Mouse (Mus musculus) neural tube, embryonic 11.5 days (tissue): ENCODE measurements around the gene Maneal. TPM values are rescaled to one million over a fixed set of nuclear protein-coding genes. Genes with fewer than 3 reads are reported as not detected.

Experiments
- ATAC-seq: fragments of 200-750 bp; cut with Nextera tagmentation; 2 replicates; pipeline ENCODE4 v1.8.0; 2017; ENCODE audit warnings: moderate number of reproducible peaks, mild to moderate bottlenecking, moderate TSS enrichment, moderate library complexity; ENCODE audit not compliant: insufficient read depth, low FRiP score, low TSS enrichment
- DNase-seq: peaks from one replicate; pipeline ENCODE4 v3.0.0-alpha.2; 2015; ENCODE audit warnings: low spot score
- H3K27ac ChIP-seq: fragments of 300-500 bp; sonication (generic); 2 replicates; pipeline ENCODE4 v1.5.1; 2014; ENCODE audit warnings: low read depth, mild to moderate bottlenecking, low read length
- H3K27me3 ChIP-seq: fragments of 300-500 bp; sonication (generic); 2 replicates; pipeline ENCODE4 v1.6.1; 2014; ENCODE audit warnings: mild to moderate bottlenecking, low read length, mixed read lengths; ENCODE audit not compliant: control insufficient read depth, insufficient read depth
- H3K36me3 ChIP-seq: fragments of 300-500 bp; sonication (generic); 2 replicates; pipeline ENCODE4 v1.6.1; 2014; ENCODE audit warnings: mild to moderate bottlenecking, low read length, moderate library complexity, mixed read lengths; ENCODE audit not compliant: control insufficient read depth, insufficient read depth
- H3K4me1 ChIP-seq: fragments of 300-500 bp; sonication (generic); 2 replicates; pipeline ENCODE4 v1.6.1; 2014; ENCODE audit warnings: low read length, mixed read lengths; ENCODE audit not compliant: control insufficient read depth, insufficient read depth
- H3K4me2 ChIP-seq: fragments of 300-500 bp; sonication (generic); 2 replicates; pipeline ENCODE4 v1.6.1; 2014; ENCODE audit warnings: low read depth, mild to moderate bottlenecking, moderate library complexity
- H3K4me3 ChIP-seq: fragments of 300-500 bp; sonication (generic); 2 replicates; pipeline ENCODE4 v1.5.1; 2014; ENCODE audit warnings: low read depth, low read length
- H3K9ac ChIP-seq: fragments of 300-500 bp; sonication (generic); 2 replicates; pipeline ENCODE4 v1.6.1; 2014; ENCODE audit warnings: mild to moderate bottlenecking, low read length
- H3K9me3 ChIP-seq: fragments of 300-500 bp; sonication (generic); 2 replicates; pipeline ENCODE4 v1.6.1; 2016; ENCODE audit warnings: low read length; ENCODE audit not compliant: control insufficient read depth
- WGBS: fragments of 180-500 bp; shearing (Covaris S2); extraction: QIAGEN DNeasy Blood & Tissue Kit; methylation state at CpG from one replicate; pipeline ENCODE4 v1.1.7; 2014; 5-methylcytosine and 5-hydroxymethylcytosine counted together
- polyA plus RNA-seq: library from polyadenylated mRNA; unstranded; fragments of >200 nt; fragmentation: Nextera tagmentation; extraction: Ambion mirVana; gene quantifications from 2 replicates; pipeline ENCODE4 v1.2.1, GENCODE M21; 2014

The Maneal gene
- polyA plus RNA-seq, 1 experiment from 2014 or later, result 11.8 TPM

DNA sequence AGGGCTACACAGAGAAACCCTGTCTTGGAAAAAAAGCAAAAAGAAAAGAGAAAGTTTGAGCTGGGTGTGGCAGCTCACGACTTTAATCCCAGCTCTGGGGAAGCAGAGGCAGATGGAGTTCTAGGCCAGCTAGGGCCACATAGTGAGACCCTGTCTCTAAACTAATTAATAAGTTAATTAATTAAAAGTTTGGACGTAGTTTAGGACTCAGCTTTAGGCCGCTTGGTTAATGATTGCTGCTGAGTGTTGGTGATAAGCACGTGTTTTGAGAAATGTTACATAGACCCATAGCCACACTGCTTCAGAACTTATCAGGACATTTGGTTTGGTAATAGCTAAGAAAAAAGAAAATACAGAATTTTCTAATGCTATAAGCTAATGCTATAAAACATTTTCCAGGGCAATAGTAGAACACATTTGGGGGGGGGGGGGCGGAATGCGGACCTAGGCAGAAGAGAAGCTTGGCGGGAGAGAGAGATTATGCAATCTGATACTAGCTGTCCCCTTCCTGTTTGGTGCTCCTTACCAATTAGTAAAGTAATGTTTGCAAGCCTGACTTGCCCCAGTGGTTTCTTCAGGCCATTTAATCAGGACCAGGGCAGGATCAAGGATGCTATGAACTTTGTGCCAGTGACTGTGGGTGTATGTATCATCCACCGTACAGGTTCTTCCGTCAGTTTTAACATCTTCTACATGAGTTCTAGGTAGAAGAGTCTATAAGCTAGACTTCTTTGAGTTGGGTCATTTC is 52.7 kb downstream of the Maneal start:
- Histone ChIP-seq H3K27ac (no peak overlapping the region), H3K4me1 (no peaks in the 10 kb centered on the region; the same call in 1 of the 2 replicates), H3K4me2 (no peak overlapping the region), H3K27me3 (no peaks in the 10 kb centered on the region), H3K4me3 (no peak overlapping the region), H3K36me3 (peaks cover 2% of the 10 kb centered on the region; the same call in 1 of the 2 replicates), H3K9ac (no peak overlapping the region), H3K9me3 (no peaks in the 10 kb centered on the region)
- WGBS, result 86% methylated on average over 9 of the region's 9 CpGs
- DNase-seq, result no peak
- ATAC-seq, result no peak

DNA sequence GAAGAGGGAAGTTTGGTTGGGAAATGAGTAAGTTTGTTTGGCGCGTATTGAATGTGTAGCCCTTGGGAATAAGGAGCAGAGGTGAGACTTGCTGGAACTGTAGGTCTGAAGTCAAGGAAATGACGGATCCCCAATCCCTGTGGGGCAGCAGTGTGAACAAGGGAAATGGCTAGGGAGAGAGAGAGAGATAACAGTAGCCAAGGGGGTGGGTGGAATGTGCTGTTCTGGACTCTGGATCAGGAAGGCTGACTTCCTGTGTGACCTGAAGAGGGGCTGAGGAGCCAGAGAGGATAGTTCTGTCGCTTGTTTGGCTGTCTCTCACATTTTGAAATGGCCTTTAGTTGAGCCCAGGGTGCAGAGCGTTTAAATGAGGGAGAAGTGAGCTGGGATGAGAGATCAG is 53.5 kb downstream of the Maneal start:
- H3K27ac ChIP-seq, result no peak overlapping the region
- 87% methylated on average over 5 of the region's 5 CpGs for WGBS
- H3K36me3 ChIP-seq, result peaks cover 2% of the 10 kb centered on the region; the same call in 1 of the 2 replicates
- ATAC-seq (no peak), DNase-seq (no peak)
- H3K4me1 ChIP-seq, result peaks cover 2% of the 10 kb centered on the region
- H3K9ac ChIP-seq, result no peak overlapping the region
- no peak overlapping the region for H3K4me2 ChIP-seq
- no peak overlapping the region for H3K4me3 ChIP-seq
- H3K9me3 ChIP-seq, result no peaks in the 10 kb centered on the region
- H3K27me3 ChIP-seq, result no peaks in the 10 kb centered on the region

Other genes with a start within 250 kb of the Maneal start
- 17.0 and 17.1 TPM in 2 replicates for gene Pou3f1, start 205.4 kb downstream of the Maneal start, polyA plus RNA-seq
- 54.0 and 56.7 TPM in 2 replicates for gene Utp11, start 168.6 kb downstream of the Maneal start, polyA plus RNA-seq
- 6.2 and 6.5 TPM in 2 replicates for gene Fhl3, start 161.5 kb downstream of the Maneal start, polyA plus RNA-seq
- 196 TPM in 2 replicates for gene Sf3a3, start 147.4 kb downstream of the Maneal start, polyA plus RNA-seq
- 24.9 and 25.5 TPM in 2 replicates for gene Inpp5b, start 120.3 kb downstream of the Maneal start, polyA plus RNA-seq
- 15.3 and 16.0 TPM in 2 replicates for gene Mtf1, start 60.1 kb downstream of the Maneal start, polyA plus RNA-seq
- 50.8 and 58.1 TPM in 2 replicates for gene Yrdc, start 11.5 kb downstream of the Maneal start, polyA plus RNA-seq
- 36.5 and 41.5 TPM in 2 replicates for gene 1110065P20Rik, start 11.0 kb downstream of the Maneal start, polyA plus RNA-seq
- gene Epha10, start 18.7 kb upstream of the Maneal start, polyA plus RNA-seq, result 3.7 and 4.0 TPM in 2 replicates
- 4.9 and 6.5 TPM in 2 replicates for gene 9930104L06Rik, start 74.9 kb upstream of the Maneal start, polyA plus RNA-seq
- gene Cdca8, start 77.1 kb upstream of the Maneal start, polyA plus RNA-seq, result 181 and 186 TPM in 2 replicates
- 3.9 and 4.2 TPM in 2 replicates for gene Rspo1, start 124.3 kb upstream of the Maneal start, polyA plus RNA-seq
- 86.6 and 88.5 TPM in 2 replicates for gene Gnl2, start 154.4 kb upstream of the Maneal start, polyA plus RNA-seq
- 0.11 TPM in 1 of 2 replicates, not detected in the other for gene Dnali1, start 203.5 kb upstream of the Maneal start, polyA plus RNA-seq
- gene Snip1, start 204.5 kb upstream of the Maneal start, polyA plus RNA-seq, result 35.9 and 36.1 TPM in 2 replicates
- gene Meaf6, start 223.0 kb upstream of the Maneal start, polyA plus RNA-seq, result 98.1 and 102 TPM in 2 replicates